Mouse (Mus musculus) neural tube, embryonic 12.5 days (tissue): ENCODE measurements around the gene Tnfrsf9. TPM values are rescaled to one million over a fixed set of nuclear protein-coding genes. Genes with fewer than 3 reads are reported as not detected.

Experiments
- ATAC-seq: fragments of 200-750 bp; cut with Nextera tagmentation; 2 replicates; pipeline ENCODE4 v1.8.0; 2017; ENCODE audit warnings: low read depth, mild to moderate bottlenecking, moderate TSS enrichment, moderate library complexity; ENCODE audit not compliant: low FRiP score
- H3K27ac ChIP-seq: fragments of 300-500 bp; sonication (generic); 2 replicates; pipeline ENCODE4 v1.5.1; 2016
- H3K27me3 ChIP-seq: fragments of 300-500 bp; sonication (generic); replicated peaks from 2 replicates; pipeline ENCODE4 v1.6.1; 2016; ENCODE audit warnings: mild to moderate bottlenecking
- H3K36me3 ChIP-seq: fragments of 300-500 bp; sonication (generic); 2 replicates; pipeline ENCODE4 v1.6.1; 2016; ENCODE audit warnings: mild to moderate bottlenecking
- H3K4me1 ChIP-seq: fragments of 300-500 bp; sonication (generic); 2 replicates; pipeline ENCODE4 v1.6.1; 2016
- H3K4me2 ChIP-seq: fragments of 300-500 bp; sonication (generic); replicated peaks from 2 replicates; pipeline ENCODE4 v1.6.1; 2016; ENCODE audit warnings: mild to moderate bottlenecking
- H3K4me3 ChIP-seq: fragments of 300-500 bp; sonication (generic); 2 replicates; pipeline ENCODE4 v1.5.1; 2016
- H3K9ac ChIP-seq: fragments of 300-500 bp; sonication (generic); 2 replicates; pipeline ENCODE4 v1.6.1; 2016; ENCODE audit warnings: mild to moderate bottlenecking
- H3K9me3 ChIP-seq: fragments of 300-500 bp; sonication (generic); 2 replicates; pipeline ENCODE4 v1.6.1; 2016; ENCODE audit warnings: mild to moderate bottlenecking
- WGBS: fragments of 180-500 bp; shearing (Covaris S2); methylation state at CpG from one replicate; pipeline ENCODE4 v1.1.7; 2016; 5-methylcytosine and 5-hydroxymethylcytosine counted together
- polyA plus RNA-seq: library from polyadenylated mRNA; unstranded; fragments of >200 nt; fragmentation: Nextera tagmentation; extraction: Ambion mirVana; gene quantifications from 2 replicates; pipeline ENCODE4 v1.2.1, GENCODE M21; 2016

Gene Tnfrsf9
- polyA plus RNA-seq: 0.29 and 0.83 TPM in 2 replicates

DNA sequence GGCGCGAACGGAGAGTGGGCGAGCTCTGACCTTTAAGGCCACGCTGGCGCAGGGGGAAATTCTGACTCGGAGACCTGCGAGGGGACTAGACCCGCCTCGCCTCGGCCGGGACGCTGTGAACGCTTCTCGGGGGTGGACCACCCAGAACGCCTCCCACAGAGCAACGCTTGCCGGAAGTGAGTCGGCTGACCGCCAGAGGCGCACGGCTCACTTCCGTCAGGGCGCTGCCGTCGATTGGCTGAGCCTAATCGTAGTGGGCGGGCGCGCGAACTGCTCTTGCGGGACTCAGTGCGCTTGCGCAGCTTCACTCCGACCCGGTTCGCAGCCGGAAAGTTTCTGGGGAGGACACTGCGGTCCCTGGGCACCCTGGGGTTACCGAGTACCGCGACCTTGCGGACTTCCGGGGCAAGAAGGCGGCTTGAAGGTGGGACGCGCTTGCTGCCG lies at the start of gene Tnfrsf9, which contains the start of gene Park7:
Gene Tnfrsf9 (plus strand): TSS at position 273 of the 444 bp plus-strand sequence.
Gene Park7 (minus strand): TSS at position 148 of the 444 bp plus-strand sequence.
- peak within 1 kb of the TSS; percentile 64 for H3K4me3 ChIP-seq

DNA sequence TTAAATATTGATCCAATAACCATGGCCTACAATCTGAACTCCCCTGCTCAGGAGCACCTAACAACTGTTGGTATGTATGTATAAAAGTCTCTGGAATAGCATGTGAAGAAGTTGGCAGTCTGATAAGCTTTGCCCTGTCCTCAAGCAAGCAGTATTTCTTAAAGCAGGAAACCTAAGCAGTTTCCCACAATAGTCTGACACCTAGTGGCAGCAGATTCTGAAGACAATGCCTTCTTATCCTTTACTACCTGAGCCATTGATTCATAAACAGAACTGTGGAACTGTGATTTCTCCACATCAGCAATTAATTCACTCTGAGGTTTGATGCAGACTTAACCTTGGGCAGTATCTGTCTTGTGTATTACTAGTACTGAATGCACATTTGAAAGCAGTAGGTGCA lies 49.0 kb upstream of the Tnfrsf9 start:
- peaks cover 43% of the 10 kb centered on the region for H3K36me3 ChIP-seq
- H3K4me2 ChIP-seq: no peak overlapping the region
- no peak overlapping the region for H3K4me3 ChIP-seq
- ATAC-seq: no peak
- no peak overlapping the region for H3K9ac ChIP-seq
- H3K27me3 ChIP-seq: no peaks in the 10 kb centered on the region
- H3K27ac ChIP-seq: no peak overlapping the region
- H3K9me3 ChIP-seq: no peaks in the 10 kb centered on the region
- peaks cover 15% of the 10 kb centered on the region; the same call in 1 of the 2 replicates for H3K4me1 ChIP-seq

More for the DNA sequence above, at the start of gene Tnfrsf9, which contains the start of gene Park7:
- Histone ChIP-seq H3K9ac (peak within 1 kb of the TSS; percentile 79), H3K4me2 (peak within 1 kb of the TSS; percentile 67), H3K27me3 (no peaks in the 10 kb centered on the region), H3K27ac (peak within 1 kb of the TSS; percentile 76), H3K4me1 (peaks cover 18% of the 10 kb centered on the region), H3K9me3 (no peaks in the 10 kb centered on the region), H3K36me3 (no peaks in the 10 kb centered on the region)
- peak; percentile 81 for ATAC-seq
- WGBS: under 1% methylated on average over 48 of the region's 48 CpGs

DNA sequence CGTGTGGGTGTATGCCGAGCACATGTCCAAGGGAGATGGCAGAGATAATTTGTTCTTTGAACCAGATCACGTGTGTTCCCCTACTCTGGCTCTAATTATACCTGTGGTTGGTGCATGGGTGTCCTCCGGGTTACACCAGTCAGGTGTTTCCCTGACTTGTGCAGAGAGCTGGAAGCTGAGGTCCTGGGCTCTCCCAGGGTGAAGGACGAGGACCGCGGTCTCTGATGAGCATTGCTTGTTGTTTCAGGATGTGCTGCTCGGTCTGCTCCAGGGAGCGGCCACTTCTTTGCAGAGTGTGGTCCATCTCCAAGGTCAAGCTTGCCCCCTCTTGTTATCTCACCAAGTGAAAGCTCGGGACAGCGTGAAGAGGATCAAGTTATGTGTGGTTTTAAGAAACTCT lies 48.3 kb upstream of the Tnfrsf9 start:
- ATAC-seq: no peak
- Histone ChIP-seq H3K4me3 (no peak overlapping the region), H3K27ac (no peak overlapping the region), H3K4me2 (no peak overlapping the region), H3K9ac (no peak overlapping the region), H3K36me3 (peaks cover 43% of the 10 kb centered on the region), H3K9me3 (no peaks in the 10 kb centered on the region), H3K27me3 (no peaks in the 10 kb centered on the region), H3K4me1 (peaks cover 12% of the 10 kb centered on the region)
- WGBS: 93% methylated on average over 11 of the region's 11 CpGs

DNA sequence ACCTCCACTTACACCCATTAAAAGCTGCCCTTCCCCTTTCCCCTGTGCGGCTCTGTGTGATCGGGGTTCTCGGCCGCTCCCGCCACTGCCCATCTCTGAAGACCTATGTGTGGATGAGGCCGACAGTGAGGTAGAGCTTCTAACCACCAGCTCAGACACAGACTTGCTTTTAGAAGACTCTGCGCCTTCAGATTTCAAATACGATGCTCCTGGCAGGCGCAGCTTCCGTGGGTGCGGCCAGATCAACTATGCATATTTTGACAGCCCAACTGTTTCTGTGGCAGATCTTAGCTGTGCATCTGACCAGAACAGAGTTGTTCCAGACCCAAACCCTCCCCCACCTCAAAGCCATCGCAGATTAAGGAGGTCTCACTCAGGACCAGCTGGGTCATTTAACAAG lies 47.9 kb upstream of the Tnfrsf9 start:
- Histone ChIP-seq H3K4me2 (no peak overlapping the region), H3K36me3 (peaks cover 43% of the 10 kb centered on the region), H3K4me1 (peaks cover 14% of the 10 kb centered on the region), H3K27me3 (no peaks in the 10 kb centered on the region), H3K4me3 (no peak overlapping the region), H3K9me3 (no peaks in the 10 kb centered on the region), H3K9ac (no peak overlapping the region), H3K27ac (no peak overlapping the region; the same call in 1 of the 2 replicates)
- no peak for ATAC-seq
- 96% methylated on average over 10 of the region's 12 CpGs for WGBS

DNA sequence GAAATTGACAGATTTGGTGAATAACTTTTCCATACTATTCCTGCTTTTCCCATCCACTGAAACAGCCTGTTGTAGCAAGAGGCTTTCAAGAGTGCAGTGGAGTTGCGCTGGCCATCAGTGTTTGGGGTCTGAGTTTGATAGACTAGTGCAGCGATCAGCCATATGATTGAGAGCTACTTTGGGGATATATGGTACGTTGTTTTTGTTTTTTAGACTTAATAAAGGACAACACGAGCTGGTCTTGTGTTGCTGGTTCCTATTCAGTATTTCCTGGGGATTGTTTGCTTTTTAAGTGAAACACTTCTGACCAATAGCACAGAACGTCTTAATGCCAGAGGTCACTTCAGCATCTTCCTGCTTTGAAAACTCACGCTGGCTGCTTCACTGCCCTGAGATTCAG lies 46.2 kb upstream of the Tnfrsf9 start:
- no peaks in the 10 kb centered on the region for H3K9me3 ChIP-seq
- H3K4me3 ChIP-seq: no peak overlapping the region
- H3K27ac ChIP-seq: no peak overlapping the region
- H3K9ac ChIP-seq: no peak overlapping the region
- ATAC-seq: no peak
- 91% methylated on average over 6 of the region's 6 CpGs for WGBS
- no peak overlapping the region for H3K4me2 ChIP-seq
- H3K27me3 ChIP-seq: no peaks in the 10 kb centered on the region
- peaks cover 24% of the 10 kb centered on the region for H3K4me1 ChIP-seq
- peaks cover 43% of the 10 kb centered on the region for H3K36me3 ChIP-seq

DNA sequence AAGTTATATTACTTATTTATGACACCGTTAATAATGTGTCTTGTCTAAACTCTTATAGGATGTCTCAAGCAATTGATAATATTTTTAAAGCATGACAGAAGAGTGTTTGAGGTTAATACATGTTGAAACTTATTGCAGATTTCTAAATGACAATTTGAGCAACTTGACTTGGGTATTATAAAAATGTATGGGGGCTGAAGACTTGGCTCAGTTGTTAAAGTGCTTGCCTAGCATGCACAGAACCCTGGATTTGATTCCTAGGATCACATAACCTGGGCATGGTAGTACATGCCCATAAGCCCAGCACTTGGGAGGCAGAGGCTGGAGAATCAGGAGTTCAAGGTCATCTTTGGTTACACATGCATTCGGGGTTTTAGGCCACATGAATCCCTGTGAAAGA lies 45.5 kb upstream of the Tnfrsf9 start:
- Histone ChIP-seq H3K4me2 (no peak overlapping the region), H3K36me3 (peaks cover 43% of the 10 kb centered on the region), H3K9me3 (no peaks in the 10 kb centered on the region), H3K4me1 (peaks cover 22% of the 10 kb centered on the region), H3K27ac (no peak overlapping the region), H3K27me3 (no peaks in the 10 kb centered on the region), H3K4me3 (no peak overlapping the region), H3K9ac (no peak overlapping the region)
- WGBS: 95% methylated on average over 2 of the region's 2 CpGs
- no peak for ATAC-seq

DNA sequence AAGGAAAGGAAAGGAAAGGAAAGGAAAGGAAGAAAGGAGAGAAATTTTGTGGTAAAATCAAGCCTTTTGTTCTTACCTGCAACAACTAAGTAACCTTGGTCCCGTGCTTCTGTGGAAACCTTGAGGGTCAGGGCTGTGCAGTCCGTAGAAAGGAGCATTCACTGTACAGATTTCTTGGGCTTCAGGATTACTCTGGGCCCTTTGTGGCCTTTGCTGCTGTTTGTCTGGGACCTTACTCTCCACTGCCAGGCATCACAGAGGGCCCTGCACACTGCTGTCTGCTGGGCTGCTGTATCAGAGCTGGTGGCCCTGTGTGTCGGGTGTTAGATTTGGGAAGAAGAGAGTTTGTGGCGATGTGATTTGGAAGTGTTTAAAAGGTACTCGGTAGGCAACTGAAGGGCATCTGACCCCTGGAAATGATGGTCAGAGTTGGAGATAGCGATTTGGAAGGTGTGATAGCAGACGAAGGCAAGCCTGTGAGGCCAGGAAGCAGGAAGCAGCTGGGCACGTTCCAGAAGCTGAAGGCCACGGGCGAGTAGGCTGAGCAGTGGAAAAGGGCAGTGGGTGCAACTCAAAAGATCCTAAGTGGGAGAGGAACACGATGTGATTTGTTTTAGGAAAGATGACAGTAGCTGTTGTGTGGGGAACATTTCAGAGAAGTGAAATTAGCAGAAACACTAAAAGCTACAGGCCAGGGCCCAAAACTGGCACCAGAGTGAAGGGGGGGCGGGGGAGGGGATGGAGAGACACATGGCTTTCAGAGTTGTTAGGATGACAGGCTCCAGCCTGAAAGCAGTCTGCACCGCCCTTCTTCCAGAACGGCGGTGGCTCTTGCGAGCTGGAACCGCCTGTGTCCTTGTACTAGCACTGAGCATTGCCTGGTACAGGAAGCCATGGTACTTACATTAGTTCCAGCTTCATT lies 44.8 kb upstream of the Tnfrsf9 start:
- Histone ChIP-seq H3K36me3 (peaks cover 43% of the 10 kb centered on the region), H3K27ac (no peak overlapping the region)
- WGBS: 76% methylated on average over 17 of the region's 17 CpGs

DNA sequence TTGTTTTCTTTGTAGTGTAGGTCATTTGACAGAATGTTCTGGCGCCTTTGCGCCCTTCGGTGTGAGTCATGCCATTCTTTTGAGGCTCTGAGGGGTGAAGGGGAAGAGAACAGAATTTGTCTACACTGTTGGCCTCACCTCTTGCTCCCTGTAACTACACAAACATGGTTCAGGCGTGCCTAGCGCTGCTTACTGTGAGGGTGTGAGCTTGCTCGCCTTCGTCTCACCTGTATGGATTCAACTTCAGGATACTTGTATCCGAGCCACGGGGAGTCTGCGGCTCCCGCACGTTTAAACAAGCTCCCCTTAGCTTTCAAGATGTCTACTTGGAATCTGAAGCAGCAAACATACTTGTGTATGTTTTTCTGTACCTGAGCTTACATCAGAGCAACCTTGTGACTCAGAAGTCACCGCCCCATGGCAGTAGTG lies 43.4 kb upstream of the Tnfrsf9 start:
- H3K36me3 ChIP-seq: peaks cover 37% of the 10 kb centered on the region
- no peak for ATAC-seq
- no peak overlapping the region for H3K4me3 ChIP-seq
- H3K27ac ChIP-seq: no peak overlapping the region
- peaks cover 21% of the 10 kb centered on the region for H3K4me1 ChIP-seq
- WGBS: 89% methylated on average over 13 of the region's 13 CpGs
- no peak overlapping the region for H3K4me2 ChIP-seq
- no peaks in the 10 kb centered on the region for H3K27me3 ChIP-seq
- no peaks in the 10 kb centered on the region for H3K9me3 ChIP-seq
- no peak overlapping the region for H3K9ac ChIP-seq

More for the DNA sequence above, 44.8 kb upstream of the Tnfrsf9 start:
- Histone ChIP-seq H3K9ac (no peak overlapping the region), H3K27me3 (no peaks in the 10 kb centered on the region), H3K4me1 (peaks cover 21% of the 10 kb centered on the region), H3K4me3 (no peak overlapping the region), H3K9me3 (no peaks in the 10 kb centered on the region), H3K4me2 (no peak overlapping the region)
- ATAC-seq: no peak

DNA sequence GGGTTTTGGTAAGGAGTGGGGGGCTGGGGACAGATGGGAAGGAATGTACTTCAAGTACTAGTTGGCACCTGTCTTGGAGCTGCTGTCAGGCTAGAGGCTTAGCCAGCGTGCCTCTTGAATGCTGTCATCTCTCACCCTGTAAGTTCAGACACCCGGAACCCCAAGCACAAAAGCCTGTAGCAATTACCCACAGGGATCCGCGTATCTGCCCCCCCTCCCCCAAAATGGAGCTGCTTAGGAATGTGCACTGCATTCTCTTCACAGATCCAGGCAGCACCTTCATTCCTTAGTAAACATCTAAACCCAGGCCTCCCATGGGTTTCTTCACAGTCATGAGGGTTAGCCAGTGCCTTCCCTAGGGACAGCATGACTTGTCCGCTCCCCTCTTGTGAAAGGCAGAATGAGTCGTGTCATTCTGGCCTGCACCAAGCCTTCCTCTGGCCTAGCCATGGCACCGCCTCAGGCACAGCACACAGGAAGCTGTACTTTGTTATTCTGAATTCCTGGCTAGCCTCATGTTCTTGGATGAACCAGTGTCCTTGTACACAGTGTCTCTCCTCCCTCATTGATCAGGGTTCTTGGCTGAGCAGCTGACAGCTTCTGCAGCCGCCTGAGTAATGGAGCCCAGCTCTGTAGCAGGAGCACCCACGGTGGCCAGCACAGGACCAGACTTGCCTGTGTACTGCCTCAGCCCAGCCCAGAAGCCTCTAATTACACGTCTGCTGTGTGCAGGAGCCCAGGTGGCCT lies 42.8 kb upstream of the Tnfrsf9 start:
- peak; percentile 63 for ATAC-seq

DNA sequence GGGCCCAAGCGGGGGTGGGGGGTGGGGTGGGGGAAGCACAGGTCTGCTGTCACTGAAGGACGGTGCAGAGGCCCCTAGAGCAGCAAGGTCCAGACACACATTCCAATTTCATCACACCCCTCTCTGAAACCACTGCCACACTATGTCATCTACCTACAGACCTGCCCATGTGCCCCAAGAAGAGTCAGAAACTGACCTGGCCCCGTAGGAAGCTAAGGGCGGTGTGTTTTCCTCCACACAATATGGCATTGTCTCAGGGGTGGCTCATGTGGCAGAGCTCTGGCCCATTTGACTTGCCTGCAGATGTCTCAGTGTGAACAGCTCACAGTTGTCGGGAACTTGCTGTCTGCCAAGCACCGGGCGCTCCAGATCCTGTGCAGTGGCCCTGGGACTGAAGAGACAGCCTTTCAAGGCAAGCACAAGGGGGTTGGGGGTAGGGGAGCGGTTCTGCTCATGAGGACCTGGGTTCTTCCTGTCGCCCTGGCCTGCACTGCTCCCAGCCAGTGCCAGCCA lies 42.2 kb upstream of the Tnfrsf9 start:
- Histone ChIP-seq H3K4me3 (no peak overlapping the region), H3K27me3 (no peaks in the 10 kb centered on the region), H3K9me3 (no peaks in the 10 kb centered on the region), H3K4me2 (no peak overlapping the region), H3K4me1 (peaks cover 21% of the 10 kb centered on the region), H3K27ac (peak overlapping the region; percentile 53; the same call in 1 of the 2 replicates), H3K9ac (0 out of 2 replicates have a peak overlapping the region, but pooled peaks have one; percentile 26), H3K36me3 (peaks cover 24% of the 10 kb centered on the region)
- WGBS: 48% methylated on average over 9 of the region's 9 CpGs
- ATAC-seq: peak; percentile 41

More for the DNA sequence above, 42.8 kb upstream of the Tnfrsf9 start:
- H3K27me3 ChIP-seq: no peaks in the 10 kb centered on the region
- 32% methylated on average over 10 of the region's 10 CpGs for WGBS
- H3K4me3 ChIP-seq: no peak overlapping the region
- 0 out of 2 replicates have a peak overlapping the region, but pooled peaks have one; percentile 33 for H3K9ac ChIP-seq
- H3K9me3 ChIP-seq: no peaks in the 10 kb centered on the region
- peaks cover 31% of the 10 kb centered on the region for H3K36me3 ChIP-seq
- H3K27ac ChIP-seq: peak overlapping the region; percentile 53; the same call in 1 of the 2 replicates
- H3K4me2 ChIP-seq: no peak overlapping the region
- peaks cover 21% of the 10 kb centered on the region for H3K4me1 ChIP-seq

DNA sequence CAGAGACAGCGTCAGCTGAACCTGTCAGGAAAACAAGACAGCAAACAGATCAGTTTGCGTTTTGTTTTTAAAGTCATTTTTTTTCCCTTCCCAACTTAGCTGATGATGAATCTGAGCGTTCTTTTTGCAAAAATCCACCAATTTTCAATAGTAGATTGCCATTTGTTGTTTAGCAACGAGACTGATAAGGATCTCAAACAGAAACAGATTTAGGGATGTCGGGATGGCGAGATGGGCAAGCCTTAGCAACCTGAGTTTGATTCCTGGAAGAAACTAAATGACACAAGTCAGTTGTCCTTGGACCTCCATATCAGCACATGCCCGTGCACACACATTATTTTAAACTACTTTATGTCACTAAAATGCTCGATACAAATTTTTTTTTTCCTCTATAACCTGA lies 41.7 kb upstream of the Tnfrsf9 start:
- no peaks in the 10 kb centered on the region for H3K9me3 ChIP-seq
- H3K4me1 ChIP-seq: peaks cover 21% of the 10 kb centered on the region
- 0 out of 2 replicates have a peak overlapping the region, but pooled peaks have one; percentile 53 for H3K27ac ChIP-seq
- peaks cover 20% of the 10 kb centered on the region for H3K36me3 ChIP-seq
- no peak for ATAC-seq
- WGBS: 88% methylated on average over 8 of the region's 8 CpGs
- H3K4me2 ChIP-seq: no peak overlapping the region
- H3K9ac ChIP-seq: 0 out of 2 replicates have a peak overlapping the region, but pooled peaks have one; percentile 26
- no peak overlapping the region for H3K4me3 ChIP-seq
- no peaks in the 10 kb centered on the region for H3K27me3 ChIP-seq
